Mouse (Mus musculus): ENCODE data around the gene Gm21913.
"Not testable (repeated sequence)": the region's sequence is repeated elsewhere in the genome, so short reads cannot be mapped to it uniquely, and the experiment has no call there.

The Gm21913 gene

GRCm38 (mm10) chrY:74623596-74623995, at the start of gene Gm21913:
TSS of gene Gm21913 (plus strand) at chrY:74623896.
- DNase-seq (ENCODE audit: low spot score in 2 of 2), result not testable (repeated sequence)

Measured in left cerebral cortex, adult 9 months (tissue).